Mouse (Mus musculus) liver, embryonic 15.5 days (tissue): ENCODE results near the gene Cand2. TPM values are rescaled to one million over a fixed set of nuclear protein-coding genes. Genes with fewer than 3 reads are reported as not detected.
A peak's percentile ranks its signal among the peaks of the same experiment; 100 is the strongest.

Experiments
- ATAC-seq: fragments of 200-750 bp; cut with Nextera tagmentation; 2 replicates; pipeline ENCODE4 v1.8.0; 2017; ENCODE audit warnings: moderate number of reproducible peaks, mild to moderate bottlenecking, moderate library complexity; ENCODE audit not compliant: insufficient read depth
- H3K27ac ChIP-seq: fragments of 300-500 bp; sonication (generic); replicated peaks from 2 replicates; pipeline ENCODE4 v1.5.1; 2015; ENCODE audit warnings: mild to moderate bottlenecking, inconsistent platforms
- H3K27me3 ChIP-seq: fragments of 300-500 bp; sonication (generic); 2 replicates; pipeline ENCODE4 v1.6.1; 2015; ENCODE audit warnings: mild to moderate bottlenecking, inconsistent platforms
- H3K36me3 ChIP-seq: fragments of 300-500 bp; sonication (generic); replicated peaks from 2 replicates; pipeline ENCODE4 v1.6.1; 2015; ENCODE audit warnings: moderate library complexity, mild to moderate bottlenecking, inconsistent platforms
- H3K4me1 ChIP-seq: fragments of 300-500 bp; sonication (generic); replicated peaks from 2 replicates; pipeline ENCODE4 v1.6.1; 2015; ENCODE audit warnings: inconsistent platforms
- H3K4me2 ChIP-seq: fragments of 300-500 bp; sonication (generic); 2 replicates; pipeline ENCODE4 v1.6.1; 2015; ENCODE audit warnings: moderate library complexity, mild to moderate bottlenecking, inconsistent platforms
- H3K4me3 ChIP-seq: fragments of 300-500 bp; sonication (generic); replicated peaks from 2 replicates; pipeline ENCODE4 v1.5.1; 2015; ENCODE audit warnings: mild to moderate bottlenecking, inconsistent platforms
- H3K9ac ChIP-seq: fragments of 300-500 bp; sonication (generic); 2 replicates; pipeline ENCODE4 v1.6.1; 2015; ENCODE audit warnings: moderate library complexity, mild to moderate bottlenecking, inconsistent platforms
- H3K9me3 ChIP-seq: fragments of 300-500 bp; sonication (generic); replicated peaks from 2 replicates; pipeline ENCODE4 v1.6.1; 2016; ENCODE audit warnings: inconsistent platforms
- WGBS: fragments of 180-500 bp; shearing (Covaris S2); methylation state at CpG from one replicate; pipeline ENCODE4 v1.1.7; 2015; ENCODE audit warnings: mixed read lengths; ENCODE audit not compliant: insufficient replicate concordance; 5-methylcytosine and 5-hydroxymethylcytosine counted together
- polyA plus RNA-seq: library from polyadenylated mRNA; unstranded; fragments of >200 nt; fragmentation: Nextera tagmentation; extraction: Ambion mirVana; gene quantifications from 2 replicates; pipeline ENCODE4 v1.2.1, GENCODE M21; 2015

The Cand2 gene
- polyA plus RNA-seq, 1 experiment from 2014 or later = 3.0 TPM

DNA sequence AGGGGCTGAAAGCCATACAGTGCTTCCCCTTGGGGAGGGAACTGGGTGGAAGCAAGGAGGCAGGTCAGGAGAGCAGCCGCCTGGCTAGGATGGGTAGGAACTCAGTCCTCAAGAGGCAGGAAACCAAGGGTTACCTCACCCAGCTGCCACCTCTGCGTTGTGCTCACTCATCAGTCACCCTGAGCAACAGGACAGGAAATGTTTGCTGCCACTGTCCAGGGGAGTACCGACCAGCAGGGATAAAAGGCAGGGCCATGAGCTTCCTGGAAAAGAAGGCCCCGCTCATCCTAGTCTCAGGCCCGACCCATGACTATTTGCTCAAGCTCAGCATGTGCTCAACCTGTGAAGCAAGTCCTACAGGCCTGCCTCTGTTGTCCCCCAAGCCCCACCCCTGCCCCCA is 14.9 kb upstream of the Cand2 start:
- Histone ChIP-seq H3K36me3 (no peaks in the 10 kb centered on the region), H3K4me3 (peak overlapping the region; percentile 59), H3K27ac (peak overlapping the region; percentile 82), H3K4me1 (peaks cover 92% of the 10 kb centered on the region), H3K4me2 (peak overlapping the region; percentile 70), H3K9ac (peak overlapping the region; percentile 64), H3K27me3 (no peaks in the 10 kb centered on the region), H3K9me3 (no peaks in the 10 kb centered on the region)
- ATAC-seq = peak; percentile 4; the same call in 1 of the 2 replicates
- 24% methylated on average over 5 of the region's 5 CpGs for WGBS

DNA sequence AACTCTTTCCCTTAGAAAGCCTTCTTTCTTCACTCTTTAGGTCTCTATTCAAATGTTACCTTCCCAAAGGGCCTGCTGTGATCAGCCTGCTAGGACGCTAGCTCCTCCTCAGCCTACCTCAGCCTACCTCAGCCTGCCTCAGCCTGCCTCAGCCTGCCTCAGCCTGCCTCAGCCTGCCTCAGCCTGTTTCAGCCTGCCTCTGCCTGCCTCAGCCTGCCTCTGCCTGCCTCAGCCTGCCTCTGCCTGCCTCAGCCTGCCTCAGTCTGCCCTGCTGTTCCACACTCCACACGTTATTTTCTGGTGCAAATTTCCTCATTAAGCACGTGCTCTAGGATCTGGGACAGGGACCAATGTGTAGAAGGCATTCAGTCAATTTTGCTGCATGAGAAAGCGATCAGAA is 14.2 kb upstream of the Cand2 start:
- H3K9ac ChIP-seq = 0 out of 2 replicates have a peak overlapping the region, but pooled peaks have one; percentile 64
- H3K27ac ChIP-seq = peak overlapping the region; percentile 82
- H3K4me2 ChIP-seq = no peak overlapping the region
- ATAC-seq = no peak
- peaks cover 87% of the 10 kb centered on the region for H3K4me1 ChIP-seq
- no peaks in the 10 kb centered on the region for H3K27me3 ChIP-seq
- 82% methylated on average over 4 of the region's 4 CpGs for WGBS
- no peaks in the 10 kb centered on the region for H3K9me3 ChIP-seq
- no peaks in the 10 kb centered on the region for H3K36me3 ChIP-seq
- no peak overlapping the region for H3K4me3 ChIP-seq

DNA sequence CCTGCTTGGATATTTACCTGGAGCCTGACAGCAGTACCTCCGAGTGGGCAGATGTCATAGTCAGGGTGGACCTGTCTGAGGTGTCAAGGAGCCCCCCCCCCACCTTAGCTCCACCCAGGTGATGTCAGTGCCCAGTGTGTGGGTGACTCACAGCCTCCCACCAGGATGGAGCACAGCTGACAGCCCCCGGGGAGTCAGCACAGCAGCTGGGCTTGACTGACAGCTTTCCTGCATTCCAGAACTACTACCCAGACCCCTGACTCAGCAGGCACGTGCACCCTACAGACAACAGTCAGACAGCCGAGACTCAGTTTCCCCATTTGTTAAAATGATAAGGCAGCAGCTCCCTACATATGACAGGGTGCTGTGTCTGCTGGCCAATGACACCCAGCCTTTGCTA is 13.4 kb upstream of the Cand2 start:
- Histone ChIP-seq H3K27ac (no peak overlapping the region), H3K4me2 (no peak overlapping the region), H3K4me1 (peaks cover 78% of the 10 kb centered on the region), H3K9me3 (no peaks in the 10 kb centered on the region), H3K27me3 (no peaks in the 10 kb centered on the region), H3K36me3 (no peaks in the 10 kb centered on the region), H3K9ac (no peak overlapping the region), H3K4me3 (no peak overlapping the region)
- no peak for ATAC-seq
- 37% methylated on average over 4 of the region's 4 CpGs for WGBS

DNA sequence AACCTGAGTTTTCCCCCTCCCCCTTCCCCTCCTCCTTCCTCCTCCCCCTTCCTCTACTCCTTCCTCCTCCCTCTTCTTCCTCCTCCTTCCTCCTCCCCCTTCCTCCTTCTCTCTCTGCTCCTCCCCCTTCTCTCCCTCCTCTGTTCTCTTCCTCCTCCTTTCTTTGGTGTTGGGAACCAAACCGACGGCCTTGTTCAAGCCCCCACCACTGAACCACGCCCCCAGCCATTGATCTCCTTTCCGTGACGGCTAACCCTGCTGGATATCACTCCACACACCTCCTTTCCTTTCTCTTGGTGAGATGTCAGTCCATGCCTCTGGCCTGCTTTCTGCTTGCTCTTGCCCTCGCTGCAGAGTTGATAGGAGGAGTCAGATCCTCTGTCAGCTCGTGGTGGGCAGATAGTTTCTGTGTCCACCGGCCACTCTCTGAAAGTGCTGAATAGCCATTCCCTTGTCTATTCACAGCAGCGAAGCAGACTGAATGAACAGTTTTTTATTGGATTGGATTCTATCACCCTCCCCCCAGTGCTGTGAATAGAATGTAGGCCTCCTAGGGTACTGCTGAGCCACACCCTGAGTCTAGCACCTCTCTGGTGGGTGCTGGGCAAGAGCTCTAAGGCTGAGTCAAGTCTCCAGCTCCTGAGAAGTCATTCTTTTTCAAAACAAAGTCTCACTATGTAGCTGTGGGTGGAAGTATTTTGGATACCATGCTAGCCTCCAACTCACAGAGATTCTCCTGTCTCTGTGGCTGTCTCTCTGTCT is 12.2 kb upstream of the Cand2 start, which contains the start of gene Tmem40:
Gene Tmem40 (minus strand): TSS at position 416 of the 762 bp plus-strand sequence.
- Histone ChIP-seq H3K36me3 (no peaks in the 10 kb centered on the region), H3K4me1 (peaks cover 77% of the 10 kb centered on the region), H3K27me3 (no peaks in the 10 kb centered on the region), H3K9me3 (no peaks in the 10 kb centered on the region), H3K9ac (peak within 1 kb of the TSS; percentile 8; the same call in 1 of the 2 replicates), H3K4me2 (peak within 1 kb of the TSS; percentile 54), H3K4me3 (no peak within 1 kb of the TSS), H3K27ac (peak within 1 kb of the TSS; percentile 74)
- ATAC-seq = no peak
- 1% methylated on average over 9 of the region's 9 CpGs for WGBS

DNA sequence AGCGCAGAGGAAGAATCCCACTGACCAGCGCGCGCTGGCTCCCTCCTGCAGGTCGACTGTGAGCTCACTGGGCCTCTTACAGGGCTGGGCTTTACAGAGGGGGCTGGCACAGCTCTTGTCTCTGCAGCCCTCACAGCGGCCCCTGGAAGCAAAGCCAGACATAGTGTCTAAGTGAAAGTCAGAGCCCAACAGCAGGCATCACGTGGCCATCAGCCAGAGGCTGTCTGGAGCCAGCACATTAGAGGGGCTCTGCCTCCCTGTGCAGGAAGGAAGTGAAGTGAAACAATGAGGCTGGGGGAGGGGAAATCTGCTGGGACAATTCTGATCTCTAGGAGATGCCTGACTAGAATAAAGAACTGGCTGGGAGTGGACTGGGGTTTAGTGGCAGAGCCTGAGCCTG is 10.2 kb upstream of the Cand2 start:
- H3K36me3 ChIP-seq = no peaks in the 10 kb centered on the region
- WGBS = 10% methylated on average over 7 of the region's 7 CpGs
- no peaks in the 10 kb centered on the region for H3K27me3 ChIP-seq
- H3K9me3 ChIP-seq = no peaks in the 10 kb centered on the region
- H3K27ac ChIP-seq = peak overlapping the region; percentile 70
- H3K4me1 ChIP-seq = peaks cover 71% of the 10 kb centered on the region
- peak overlapping the region; percentile 27; the same call in 1 of the 2 replicates for H3K9ac ChIP-seq
- ATAC-seq = peak; percentile 13; the same call in 1 of the 2 replicates
- H3K4me3 ChIP-seq = no peak overlapping the region
- peak overlapping the region; percentile 48 for H3K4me2 ChIP-seq

DNA sequence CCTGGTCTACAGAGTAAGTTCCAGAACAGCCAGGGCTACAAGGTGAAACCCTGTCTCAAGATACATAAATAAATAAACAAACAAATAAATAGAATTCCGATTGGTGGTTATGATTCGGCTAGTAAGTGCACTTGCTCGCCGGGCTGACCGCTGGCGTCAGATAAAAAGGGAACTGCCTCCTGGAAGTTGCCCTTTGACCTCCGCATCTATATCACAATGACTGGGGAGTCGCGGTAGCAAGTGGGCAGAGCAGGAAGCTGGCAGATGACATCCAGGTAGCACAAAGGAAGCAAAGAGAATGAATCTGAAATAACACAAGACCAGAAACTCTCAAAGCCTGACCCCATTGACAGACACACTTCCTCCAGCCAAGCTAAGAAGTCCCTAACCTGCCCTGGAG is 7.0 kb upstream of the Cand2 start:
- ATAC-seq = no peak
- peaks cover 40% of the 10 kb centered on the region for H3K4me1 ChIP-seq
- H3K4me2 ChIP-seq = no peak overlapping the region
- no peaks in the 10 kb centered on the region for H3K36me3 ChIP-seq
- no peak overlapping the region for H3K27ac ChIP-seq
- 26% methylated on average over 9 of the region's 9 CpGs for WGBS
- no peak overlapping the region for H3K4me3 ChIP-seq
- H3K27me3 ChIP-seq = no peaks in the 10 kb centered on the region
- no peak overlapping the region for H3K9ac ChIP-seq
- no peaks in the 10 kb centered on the region for H3K9me3 ChIP-seq

DNA sequence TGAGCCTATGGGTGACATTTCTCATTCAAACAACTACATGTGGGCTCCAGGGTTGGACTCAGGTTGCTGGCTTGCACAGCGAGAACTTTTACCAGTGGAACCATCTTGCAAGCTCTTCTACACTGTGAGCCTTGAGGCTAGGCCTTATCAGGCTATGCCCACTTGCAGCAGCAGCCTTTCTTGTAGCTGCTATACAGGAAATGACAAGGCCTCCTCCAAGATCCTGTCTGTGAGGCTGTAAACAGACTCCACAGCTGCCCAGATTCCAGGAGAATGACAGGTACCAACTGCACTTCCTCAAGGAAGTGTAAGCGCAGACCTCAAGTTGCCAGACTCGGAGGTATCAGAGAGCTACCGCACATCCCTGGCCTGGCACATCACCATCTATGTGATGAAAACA is 6.1 kb upstream of the Cand2 start:
- Histone ChIP-seq H3K9me3 (no peaks in the 10 kb centered on the region), H3K36me3 (no peaks in the 10 kb centered on the region), H3K4me1 (peaks cover 32% of the 10 kb centered on the region), H3K4me2 (no peak overlapping the region), H3K4me3 (no peak overlapping the region), H3K27me3 (no peaks in the 10 kb centered on the region), H3K27ac (no peak overlapping the region), H3K9ac (no peak overlapping the region)
- WGBS = 23% methylated on average over 4 of the region's 4 CpGs
- ATAC-seq = peak; percentile 20; the same call in 1 of the 2 replicates

DNA sequence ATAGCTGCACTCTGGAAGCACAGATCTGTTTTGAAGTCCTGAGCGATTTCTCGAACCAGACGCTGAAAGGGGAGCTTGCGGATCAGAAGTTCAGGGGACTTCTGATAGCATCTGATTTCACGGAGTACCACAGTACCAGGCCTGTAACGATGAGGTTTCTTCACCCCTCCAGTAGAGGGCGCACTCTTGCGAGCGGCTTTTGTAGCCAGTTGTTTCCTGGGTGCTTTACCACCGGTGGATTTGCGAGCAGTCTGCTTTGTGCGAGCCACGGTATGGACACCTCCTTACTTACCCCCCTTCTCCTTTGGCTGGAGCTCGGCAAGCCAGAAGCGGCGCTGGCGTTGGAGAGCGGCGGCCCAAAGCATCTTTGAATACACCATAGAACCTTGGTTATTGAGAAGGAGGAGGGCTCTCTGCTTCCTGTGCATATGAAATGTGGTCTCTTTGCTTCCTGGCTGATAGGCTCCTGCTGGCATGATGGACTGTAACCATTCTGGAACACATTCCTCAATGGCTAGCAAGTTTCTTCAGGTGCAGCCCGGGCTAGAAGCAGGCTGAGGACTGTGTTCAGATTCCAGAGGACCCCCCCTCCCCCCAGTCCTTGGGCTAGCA is 4.2 kb upstream of the Cand2 start:
- H3K4me2 ChIP-seq = no peak overlapping the region
- no peak for ATAC-seq
- no peaks in the 10 kb centered on the region for H3K27me3 ChIP-seq
- no peaks in the 10 kb centered on the region for H3K36me3 ChIP-seq
- H3K9me3 ChIP-seq = no peaks in the 10 kb centered on the region
- H3K9ac ChIP-seq = no peak overlapping the region
- 61% methylated on average over 20 of the region's 20 CpGs for WGBS
- H3K4me3 ChIP-seq = no peak overlapping the region
- 0 out of 2 replicates have a peak overlapping the region, but pooled peaks have one; percentile 14 for H3K27ac ChIP-seq
- peaks cover 34% of the 10 kb centered on the region for H3K4me1 ChIP-seq

DNA sequence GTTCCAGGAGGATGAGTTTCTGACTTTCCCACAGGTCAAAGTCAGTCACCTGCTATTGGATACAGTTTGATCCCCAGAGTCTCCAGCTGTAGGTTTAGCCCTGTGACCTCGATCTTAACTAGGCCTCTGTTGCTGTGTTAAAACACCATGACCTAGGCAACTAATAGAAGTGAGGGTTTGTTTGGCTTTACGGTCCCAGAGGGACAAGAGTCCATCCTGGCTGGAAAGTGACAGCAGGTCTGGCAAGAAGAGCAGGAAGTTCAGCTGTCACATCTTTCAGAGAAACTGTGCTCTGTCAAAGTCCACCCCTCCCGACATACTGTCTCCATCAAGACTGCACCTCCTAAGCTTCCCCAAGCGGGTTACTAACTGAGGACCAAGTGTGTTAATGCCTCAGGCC is 3.5 kb upstream of the Cand2 start:
- ATAC-seq = peak; percentile 25; the same call in 1 of the 2 replicates
- Histone ChIP-seq H3K4me2 (no peak overlapping the region), H3K4me3 (no peak overlapping the region), H3K9me3 (no peaks in the 10 kb centered on the region), H3K27me3 (no peaks in the 10 kb centered on the region), H3K9ac (no peak overlapping the region), H3K27ac (peak overlapping the region; percentile 10; the same call in 1 of the 2 replicates), H3K4me1 (peaks cover 41% of the 10 kb centered on the region), H3K36me3 (no peaks in the 10 kb centered on the region)
- 55% methylated on average over 4 of the region's 4 CpGs for WGBS

DNA sequence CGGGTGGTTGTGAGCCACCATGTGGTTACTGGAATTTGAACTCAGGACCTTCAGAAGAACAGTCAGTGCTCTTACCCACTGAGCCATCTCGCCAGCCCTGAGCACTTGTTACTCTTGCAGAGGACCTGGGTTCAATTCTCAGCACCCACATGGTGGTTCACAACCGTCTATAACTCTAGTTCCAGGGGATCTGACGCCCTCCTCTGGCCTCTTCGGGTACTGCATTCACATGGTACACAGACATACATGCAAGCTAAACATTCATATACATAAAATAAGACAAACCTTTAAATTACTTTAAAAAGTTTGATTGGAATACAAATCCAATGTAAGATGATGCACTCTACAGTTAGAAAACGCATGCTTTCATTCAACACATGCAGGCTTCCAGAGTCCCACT is 2.1 kb upstream of the Cand2 start:
- no peak overlapping the region for H3K27ac ChIP-seq
- no peaks in the 10 kb centered on the region for H3K9me3 ChIP-seq
- 64% methylated on average over 6 of the region's 6 CpGs for WGBS
- peaks cover 42% of the 10 kb centered on the region for H3K4me1 ChIP-seq
- ATAC-seq = no peak
- H3K27me3 ChIP-seq = no peaks in the 10 kb centered on the region
- no peaks in the 10 kb centered on the region for H3K36me3 ChIP-seq
- no peak overlapping the region for H3K4me3 ChIP-seq
- H3K9ac ChIP-seq = no peak overlapping the region
- no peak overlapping the region for H3K4me2 ChIP-seq

DNA sequence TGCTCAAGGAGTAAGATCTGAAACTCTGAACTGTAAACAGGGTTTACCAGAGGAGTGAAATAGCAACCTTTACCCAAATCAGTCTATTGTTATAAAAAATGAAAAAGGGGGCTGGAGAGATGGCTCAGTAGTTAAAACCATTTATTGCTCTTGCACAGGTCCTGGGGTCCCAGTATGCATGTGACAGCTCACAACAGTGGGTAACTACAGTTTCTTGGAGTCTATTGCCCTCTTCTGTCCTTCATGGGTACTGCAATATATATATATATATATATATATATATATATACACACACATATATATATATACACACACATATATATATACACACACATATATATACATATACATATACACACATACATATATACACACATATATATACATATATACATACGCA is 1.7 kb upstream of the Cand2 start:
- ATAC-seq = no peak
- no peaks in the 10 kb centered on the region for H3K27me3 ChIP-seq
- H3K27ac ChIP-seq = no peak overlapping the region
- H3K4me3 ChIP-seq = no peak overlapping the region
- peaks cover 38% of the 10 kb centered on the region for H3K4me1 ChIP-seq
- 40% methylated on average over 1 of the region's 1 CpGs for WGBS
- H3K36me3 ChIP-seq = no peaks in the 10 kb centered on the region
- no peak overlapping the region for H3K4me2 ChIP-seq
- no peaks in the 10 kb centered on the region for H3K9me3 ChIP-seq
- H3K9ac ChIP-seq = no peak overlapping the region
